Mouse (Mus musculus): Measurements from ENCODE around the gene Ica1.

The Ica1 gene

DNA sequence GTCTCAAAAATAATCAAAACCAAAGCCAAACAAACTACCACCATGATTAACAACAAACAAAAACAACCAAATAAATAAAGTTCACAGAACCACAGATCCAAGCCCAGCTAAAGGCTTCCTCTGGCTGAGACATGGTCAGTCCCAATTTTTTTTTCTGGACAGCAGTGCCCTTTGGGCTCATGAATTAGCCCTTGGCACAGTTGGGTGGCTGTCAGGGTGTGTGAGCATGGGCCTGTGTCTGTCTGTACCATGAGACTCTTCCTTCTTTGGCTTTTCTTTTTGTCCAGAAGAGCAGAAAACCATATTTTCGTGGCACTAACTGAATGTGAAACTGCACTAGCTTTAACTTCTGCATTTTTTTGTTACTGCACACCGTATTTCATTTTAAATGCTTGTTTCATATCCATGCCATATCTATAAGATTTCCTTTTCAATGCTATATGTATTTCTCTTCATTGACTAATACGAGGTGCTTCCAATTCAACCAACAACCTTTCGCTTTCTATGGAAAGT, 34.0 kb downstream of the Ica1 start:
- DNase-seq (ENCODE audit: low read depth, low spot score) = no peak

DNA sequence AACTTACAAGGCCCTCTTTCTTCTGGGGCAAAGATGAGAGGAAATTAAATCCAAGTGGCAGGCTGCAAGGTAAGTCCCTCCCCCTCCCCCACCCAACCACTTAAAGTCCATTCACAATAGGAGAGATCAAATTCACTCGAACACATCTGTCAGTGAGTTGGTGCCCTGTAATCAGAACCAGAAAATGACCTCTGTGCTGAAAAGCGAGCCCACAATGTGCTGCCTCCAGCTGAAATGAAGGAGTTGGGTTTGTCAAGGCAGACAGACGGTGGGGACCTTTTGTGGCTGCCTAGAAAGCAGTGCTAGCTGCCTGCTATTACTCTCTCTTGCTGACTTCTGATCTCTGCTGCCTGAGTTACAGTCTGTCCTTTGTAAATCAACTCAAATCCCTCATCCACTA, 35.8 kb downstream of the Ica1 start:
- no peak for DNase-seq (ENCODE audit: low read depth, low spot score)

DNA sequence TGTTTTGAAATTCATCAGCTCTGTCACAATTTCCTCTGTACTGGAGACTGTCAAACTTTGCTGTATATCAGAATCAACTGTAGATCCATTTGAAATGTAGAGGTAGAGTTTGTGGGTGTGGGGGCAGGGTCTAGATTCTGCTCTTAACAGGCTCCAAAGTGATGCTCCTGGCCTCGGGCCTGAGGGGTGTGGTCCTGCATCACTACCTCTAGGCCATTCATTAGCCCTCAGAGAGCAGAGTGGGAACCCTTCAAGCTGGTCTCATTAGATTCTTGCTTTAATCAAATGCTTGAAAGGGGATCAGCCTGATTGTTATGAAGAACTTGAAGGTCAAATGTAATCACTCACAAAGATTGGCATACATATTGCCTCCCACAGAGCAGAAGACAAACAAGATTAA, 36.6 kb downstream of the Ica1 start:
- no peak for DNase-seq (ENCODE audit: low read depth, low spot score)

DNA sequence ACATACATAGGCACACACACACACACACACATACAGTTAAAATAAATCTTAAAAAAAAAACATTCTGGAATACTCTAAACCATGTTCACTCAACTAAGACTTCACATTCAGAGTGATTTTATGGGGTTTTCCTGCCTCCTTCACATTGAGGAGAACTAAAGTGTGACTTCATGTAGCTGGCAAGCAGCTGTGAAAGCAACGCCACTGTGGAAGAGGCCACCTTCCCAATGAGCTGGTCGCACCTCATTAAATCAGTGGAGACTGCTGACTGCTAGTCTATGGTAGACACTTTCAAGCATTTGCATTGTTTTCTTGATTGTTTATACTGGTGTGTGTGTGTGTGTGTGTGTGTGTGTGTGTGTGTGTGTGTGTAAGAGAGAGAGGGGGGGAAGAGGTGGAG, 38.2 kb downstream of the Ica1 start:
- DNase-seq (ENCODE audit: low read depth, low spot score) = no peak

DNA sequence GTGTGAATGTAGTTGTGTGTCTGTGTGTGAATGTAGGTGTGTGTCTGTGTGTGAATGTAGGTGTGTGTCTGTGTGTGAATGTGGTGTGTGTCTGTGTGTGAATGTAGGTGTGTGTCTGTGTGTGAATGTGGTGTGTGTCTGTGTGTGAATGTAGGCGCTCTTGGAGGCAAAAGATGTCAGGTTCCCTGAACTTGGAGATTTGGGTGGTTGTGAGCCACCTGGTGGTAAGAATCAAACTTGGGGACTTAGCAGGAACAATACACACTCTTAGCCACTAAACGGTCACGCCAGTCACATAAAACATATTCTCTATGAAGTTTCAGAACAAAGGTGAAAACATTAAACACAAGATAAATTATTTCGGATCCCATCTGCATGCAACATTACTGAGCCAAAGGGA, 39.9 kb downstream of the Ica1 start:
- DNase-seq (ENCODE audit: low read depth, low spot score) = no peak

- DNase-seq (ENCODE audit: low read depth, low spot score) = no peak
These were observed 41.8 kb downstream of the Ica1 start for GRCm38 (mm10) chr6:8736493-8736820.

DNA sequence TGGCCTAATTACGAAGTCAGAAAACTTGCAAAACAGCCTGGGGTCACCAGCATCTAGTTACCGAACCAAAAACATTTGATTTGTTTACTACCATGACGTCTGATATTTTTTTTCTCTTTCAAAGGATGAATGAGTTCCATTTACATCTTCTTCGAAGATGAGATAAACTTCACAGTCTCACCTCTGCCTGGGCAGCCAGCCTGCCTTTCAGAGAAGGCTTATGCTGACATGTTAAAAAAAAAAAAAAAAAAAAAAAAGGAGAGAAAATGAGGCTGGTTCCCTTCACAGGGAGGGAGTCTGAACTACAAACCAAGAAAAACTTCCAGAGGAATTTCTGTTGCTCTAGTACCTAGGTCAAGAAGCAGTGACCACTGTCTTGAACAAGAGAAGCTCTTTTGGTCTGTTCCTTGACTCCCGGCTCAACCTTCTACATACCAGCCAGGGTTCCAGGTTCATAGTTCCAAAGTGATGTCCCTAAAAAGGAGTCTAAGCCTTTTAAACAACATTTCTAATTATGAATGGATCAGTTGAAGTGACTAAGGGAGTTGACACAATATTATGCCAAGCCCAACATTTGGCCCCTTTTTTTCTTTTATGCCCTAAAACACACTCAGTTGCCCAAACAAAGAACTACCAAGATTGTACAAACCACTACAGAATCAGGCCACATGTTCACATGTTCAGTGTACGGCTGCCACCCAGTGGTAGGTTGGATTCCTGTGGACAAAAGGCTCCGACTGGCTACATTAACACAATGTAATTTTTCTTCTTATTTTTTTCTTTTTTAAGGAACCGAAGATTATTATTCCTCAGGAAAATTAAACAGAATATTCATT, 42.4 kb downstream of the Ica1 start:
- DNase-seq (ENCODE audit: low read depth, low spot score) = peak; percentile 54

DNA sequence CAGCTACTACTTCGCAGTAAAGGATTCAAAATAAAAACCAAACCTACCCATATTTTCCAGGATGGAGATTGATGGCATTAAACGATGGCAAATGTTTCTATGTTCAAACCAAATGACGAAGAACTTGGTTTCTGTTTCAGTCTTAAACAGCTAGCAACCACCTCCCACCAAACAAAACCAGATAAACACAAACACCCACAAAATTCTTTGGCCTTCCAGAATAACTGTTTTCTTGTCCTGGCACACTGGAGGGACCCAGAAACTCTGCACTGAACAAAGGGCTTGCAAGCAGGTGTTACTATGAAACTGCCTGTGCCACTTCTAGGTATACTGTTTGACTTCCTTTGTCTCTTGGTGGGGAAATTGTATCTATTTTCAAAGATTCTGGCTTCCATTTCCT, 43.2 kb downstream of the Ica1 start:
- no peak for DNase-seq (ENCODE audit: low read depth, low spot score)

DNA sequence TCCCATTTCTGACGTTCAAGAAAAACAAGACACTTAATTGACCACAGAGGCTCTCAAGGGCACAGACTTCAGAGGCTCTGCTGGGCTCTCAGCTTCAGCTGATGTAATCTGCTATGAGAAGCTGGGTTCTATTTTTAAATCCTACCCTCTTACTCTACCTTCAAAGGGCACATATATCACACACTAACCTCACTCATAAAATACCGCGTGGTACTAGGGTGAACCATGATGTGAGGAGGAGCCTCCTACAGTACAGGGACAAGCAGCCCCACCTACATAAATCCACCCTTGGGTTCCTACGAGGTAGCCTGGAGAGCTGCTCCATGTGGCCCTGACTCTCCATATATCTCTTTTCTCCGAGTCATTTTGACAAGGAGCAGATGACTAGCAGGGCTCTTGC, 45.8 kb downstream of the Ica1 start:
- DNase-seq (ENCODE audit: low read depth, low spot score) = peak; percentile 33

DNA sequence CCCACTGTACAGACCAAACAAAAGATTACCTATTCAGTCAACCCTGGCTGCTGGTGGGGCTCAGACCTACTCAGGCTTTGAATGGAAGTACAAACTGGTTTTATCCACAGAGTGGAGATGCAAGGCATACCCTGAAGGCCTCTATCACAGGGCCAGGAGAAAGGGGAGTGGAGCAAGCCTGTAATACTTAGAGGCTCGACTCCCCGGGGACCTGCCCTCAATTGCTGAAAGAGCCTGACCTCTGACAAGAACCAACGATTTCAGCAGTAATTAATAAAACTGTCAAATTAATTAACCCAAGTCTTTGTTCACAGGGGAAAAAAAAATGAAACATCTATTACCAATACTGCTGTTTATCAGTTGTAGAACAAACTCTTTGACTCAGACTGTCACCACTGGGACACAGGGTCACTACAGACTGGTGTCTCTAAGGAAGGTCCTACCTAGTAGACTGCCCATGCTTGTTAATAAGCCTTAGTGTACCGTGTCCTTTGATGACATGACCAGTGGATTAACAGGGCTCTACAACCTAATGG, 46.6 kb downstream of the Ica1 start:
- peak; percentile 43 for DNase-seq (ENCODE audit: low read depth, low spot score)

DNA sequence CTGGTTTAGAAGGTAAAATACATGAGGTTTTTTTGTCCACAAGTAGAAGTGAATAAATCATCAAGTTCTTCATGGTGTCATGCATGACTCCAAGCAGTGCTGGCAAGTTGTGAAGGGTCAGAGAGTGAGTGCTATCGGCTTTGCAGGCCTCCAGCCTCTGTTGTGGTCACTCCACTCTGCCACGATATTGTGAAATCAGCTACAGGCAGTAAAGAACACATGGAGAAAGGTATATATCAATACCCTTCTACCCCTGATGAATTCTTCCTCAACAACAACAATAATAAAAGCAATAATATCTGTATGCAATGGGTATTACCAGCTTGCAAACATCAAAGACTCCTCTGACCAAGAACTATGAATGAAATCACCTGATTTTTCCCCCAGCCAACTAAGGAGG, 47.9 kb downstream of the Ica1 start:
- DNase-seq (ENCODE audit: low read depth, low spot score) = no peak

DNA sequence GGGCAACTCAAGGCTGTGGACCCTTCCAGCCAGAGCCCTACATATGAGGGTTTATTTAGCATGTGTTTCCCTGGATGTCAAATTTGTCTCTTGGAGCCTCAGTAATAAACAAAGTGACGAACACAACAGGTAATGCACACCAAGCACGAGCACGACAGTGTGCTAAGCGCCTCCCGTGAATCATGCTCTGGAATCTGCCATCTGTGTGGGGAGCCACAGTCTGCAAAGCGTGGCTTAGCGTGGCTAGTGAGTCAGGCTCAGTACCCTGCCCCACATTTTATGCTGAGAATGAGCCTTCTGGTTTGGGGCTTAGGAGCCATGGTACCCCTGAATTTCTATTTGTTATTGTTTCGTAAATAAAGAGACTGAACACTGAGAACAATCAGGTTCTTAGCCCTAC, 50.5 kb downstream of the Ica1 start:
- DNase-seq (ENCODE audit: low read depth, low spot score) = no peak

DNA sequence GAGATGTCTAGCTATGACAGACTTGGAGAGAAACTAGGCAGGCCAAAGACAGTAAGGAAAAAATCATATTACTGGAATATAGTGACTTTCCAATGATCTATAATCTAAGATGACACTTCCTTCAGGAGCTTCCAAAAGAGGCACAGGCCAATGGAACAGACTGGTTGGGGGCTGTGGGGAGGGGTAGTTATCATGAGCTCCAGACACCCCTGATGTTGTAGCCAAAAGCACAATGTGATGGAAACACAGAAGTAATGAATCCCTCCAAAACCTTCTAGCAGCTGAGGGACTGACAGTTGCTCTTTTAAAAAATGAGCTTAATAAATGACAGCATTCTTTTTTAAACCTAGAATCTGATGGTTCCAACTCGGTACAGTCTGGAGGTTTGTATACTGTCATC, 52.7 kb downstream of the Ica1 start:
- DNase-seq (ENCODE audit: low read depth, low spot score) = no peak

GRCm38 (mm10) chr6:8719692-8720091, 58.6 kb downstream of the Ica1 start:
- DNase-seq (ENCODE audit: low read depth, low spot score) = no peak

DNA sequence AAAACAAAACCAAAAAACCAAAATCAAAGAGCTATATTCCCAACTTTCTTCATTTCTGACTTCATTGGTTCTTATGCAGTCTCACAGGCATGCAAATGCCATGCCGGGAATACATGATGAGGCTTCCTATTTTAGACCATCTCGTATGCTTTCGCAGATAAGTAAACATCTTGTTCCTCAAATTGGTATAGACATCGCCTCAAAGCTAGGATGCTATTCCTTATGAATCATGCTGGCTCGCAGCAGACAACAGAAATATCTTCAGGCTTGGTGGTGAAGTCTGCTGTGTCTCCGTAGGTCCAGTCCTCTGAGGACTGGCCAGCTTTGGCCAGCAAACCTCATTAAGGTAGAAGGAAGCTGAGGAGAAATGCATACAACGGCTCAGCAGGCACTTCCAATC, 60.3 kb downstream of the Ica1 start:
- no peak for DNase-seq (ENCODE audit: low read depth, low spot score)

DNA sequence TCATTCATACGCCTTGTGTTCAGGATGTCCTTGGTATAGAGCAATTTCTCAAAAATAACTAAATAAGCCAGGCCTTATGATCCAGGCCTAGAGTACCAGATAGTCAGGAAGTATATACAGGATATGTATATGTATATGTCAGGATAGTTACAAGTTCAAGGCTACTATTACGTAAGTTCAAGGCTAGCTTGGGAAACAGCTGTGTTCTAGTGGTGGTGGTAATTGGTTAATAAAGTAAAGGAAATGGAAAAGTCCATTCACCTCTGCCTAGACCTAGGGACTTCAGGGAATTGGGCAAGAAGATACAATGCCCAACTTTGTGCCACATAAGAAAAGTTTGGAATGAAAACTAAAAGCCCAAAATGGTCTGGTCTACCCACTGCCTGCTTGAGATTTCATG, 61.7 kb downstream of the Ica1 start:
- no peak for DNase-seq (ENCODE audit: low read depth, low spot score)

DNA sequence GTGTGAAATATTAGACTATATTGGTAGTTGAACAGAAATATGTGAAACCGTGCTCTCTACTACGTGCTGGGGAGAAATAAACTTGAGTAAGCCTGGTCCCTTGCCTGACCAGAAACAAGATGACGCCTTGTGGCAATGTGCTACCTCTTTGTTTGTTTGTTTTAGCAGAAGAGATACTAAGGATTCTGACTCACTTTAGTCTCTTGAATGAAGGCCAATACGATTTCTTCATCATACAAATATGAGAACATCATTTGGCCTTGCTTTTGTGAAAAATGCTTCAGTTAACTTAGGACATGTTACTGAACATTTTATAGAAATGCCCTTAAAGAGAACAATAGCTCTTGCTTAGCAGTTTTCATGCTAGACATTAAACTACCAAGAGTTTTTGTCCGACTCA, 67.0 kb downstream of the Ica1 start:
- no peak for DNase-seq (ENCODE audit: low read depth, low spot score)

DNA sequence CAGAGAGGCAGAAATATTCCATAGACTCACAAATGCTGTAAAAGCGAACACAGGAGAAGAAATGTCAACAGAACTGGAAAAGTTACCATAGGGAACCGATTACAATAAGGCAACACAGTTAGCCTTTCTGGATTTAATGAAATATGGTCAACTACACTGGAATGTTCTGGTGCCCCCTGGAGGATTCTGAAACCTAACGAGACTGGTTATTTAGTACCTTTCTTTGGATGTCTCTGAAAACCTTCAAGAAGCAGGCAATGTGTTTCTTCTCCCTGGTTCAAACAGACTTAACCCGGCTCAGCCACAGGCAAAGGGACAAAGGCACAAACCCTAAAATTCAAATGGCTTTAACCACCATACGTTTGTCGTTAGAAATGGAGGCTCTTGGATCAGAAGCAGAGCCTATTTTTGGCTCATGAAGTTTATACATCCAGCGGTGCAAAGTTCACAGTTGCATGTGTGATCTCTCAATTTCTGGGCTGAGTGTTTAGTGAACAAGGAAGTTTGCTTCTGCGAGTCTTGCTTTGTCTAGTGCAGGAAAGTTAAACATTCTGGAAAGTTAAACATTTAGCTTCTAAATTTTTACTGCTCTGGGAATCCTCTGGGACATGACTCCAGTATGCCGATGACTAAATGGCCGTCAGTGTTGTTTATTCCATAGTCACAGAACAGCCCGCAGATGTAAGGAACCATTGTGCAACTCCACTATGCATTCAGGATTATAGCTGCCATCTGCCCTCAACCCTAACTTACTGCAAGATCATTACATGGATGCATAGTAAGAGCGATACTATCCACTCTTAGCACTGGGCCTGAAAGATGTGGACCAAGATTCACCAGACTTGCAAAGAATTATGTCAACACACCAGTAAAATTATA, 83.4 kb downstream of the Ica1 start:
- DNase-seq (ENCODE audit: low read depth, low spot score) = peak; percentile 45

- DNase-seq (ENCODE audit: low read depth, low spot score) = peak; percentile 15
These were observed 84.2 kb downstream of the Ica1 start for GRCm38 (mm10) chr6:8693926-8694635.

- DNase-seq (ENCODE audit: low read depth, low spot score) = no peak
These were observed 85.0 kb downstream of the Ica1 start for GRCm38 (mm10) chr6:8693141-8693881.

Data from mesoderm, embryonic 11.5 days (tissue).